Comparison of ENCODE assay signal across 16 mouse cellular contexts in genomic region chr1:36300486-36300885, GRCm38 (mm10).
"Had no signal": no experiment of that assay in that cellular context is flagged by ENCODE, and none has a peak within 500 bp of the region (broad histone marks: within the 10 kb centered on the region; RNA-seq: fewer than 3 reads in every experiment).

No protein-coding gene starts in this region.

- DNase-seq: liver, postnatal 0 days; lung, adult 2 months; lung, postnatal 14 days; lung, postnatal 36 days; right cerebral cortex, postnatal 14 days; thymus, adult 2 months; thymus, postnatal 25 days; thymus, postnatal 4 days had no signal

- H3K36me3 ChIP-seq: lung, embryonic 15.5 days; midbrain, embryonic 12.5 days; midbrain, embryonic 15.5 days; neural tube, embryonic 12.5 days; stomach, embryonic 15.5 days had no signal

- H3K4me3 ChIP-seq: lung, embryonic 15.5 days; megakaryocyte, embryonic 14.5 days; midbrain, embryonic 12.5 days; midbrain, embryonic 15.5 days; neural tube, embryonic 12.5 days; stomach, embryonic 15.5 days had no signal

- H3K27ac ChIP-seq: lung, embryonic 15.5 days; macrophage; midbrain, embryonic 12.5 days; midbrain, embryonic 15.5 days; neural tube, embryonic 12.5 days; stomach, embryonic 15.5 days; stomach, postnatal 0 days had no signal

- H3K9me3 ChIP-seq: lung, embryonic 15.5 days; midbrain, embryonic 12.5 days; midbrain, embryonic 15.5 days; neural tube, embryonic 12.5 days; stomach, embryonic 15.5 days had no signal

- H3K4me2 ChIP-seq: lung, embryonic 15.5 days; midbrain, embryonic 12.5 days; midbrain, embryonic 15.5 days; neural tube, embryonic 12.5 days; stomach, embryonic 15.5 days had no signal

- H3K9ac ChIP-seq: liver, postnatal 0 days; lung, embryonic 15.5 days; midbrain, embryonic 12.5 days; midbrain, embryonic 15.5 days; neural tube, embryonic 12.5 days; stomach, embryonic 15.5 days had no signal
